Mouse (Mus musculus): Measurements from ENCODE around the gene Heg1. TPM values are rescaled to one million over a fixed set of nuclear protein-coding genes. Genes with fewer than 3 reads are reported as not detected.

Gene Heg1
- polyA plus RNA-seq, 1 experiment from 2014 or later, result 4.7 TPM

- H3K9me3 ChIP-seq (ENCODE audit: low read length), result no peaks in the 10 kb centered on the region
- H3K36me3 ChIP-seq (replicated peaks; ENCODE audit: insufficient read depth, low read length), result no peaks in the 10 kb centered on the region
- no peak for ATAC-seq
- H3K27me3 ChIP-seq (ENCODE audit: insufficient read depth, low read length), result no peaks in the 10 kb centered on the region
- no peak for DNase-seq
- no peak for TF ChIP-seq CTCF (IDR thresholded peaks at IDR 0.05; ENCODE audit: low read depth)
- no peak overlapping the region for H3K9ac ChIP-seq (replicated peaks)
- H3K4me3 ChIP-seq (ENCODE audit: low read depth, low read length), result no peak overlapping the region
- no peak overlapping the region for H3K27ac ChIP-seq (ENCODE audit: low read depth)
- no peaks in the 10 kb centered on the region for H3K4me1 ChIP-seq (ENCODE audit: insufficient read depth)
- no peak overlapping the region for H3K4me2 ChIP-seq (ENCODE audit: low read depth, low read length)
- WGBS (ENCODE audit: insufficient replicate concordance), result 90% methylated on average over 3 of the region's 3 CpGs
Measured at GRCm38 (mm10) chr16:33658121-33658520, 26.0 kb upstream of the Heg1 start.

GRCm38 (mm10) chr16:33659521-33659920, 24.6 kb upstream of the Heg1 start:
- 87% methylated on average over 5 of the region's 5 CpGs for WGBS (ENCODE audit: insufficient replicate concordance)
- no peak for ATAC-seq

GRCm38 (mm10) chr16:33660125-33660524, 24.0 kb upstream of the Heg1 start:
- no peaks in the 10 kb centered on the region for H3K27me3 ChIP-seq (ENCODE audit: insufficient read depth, low read length)
- no peak overlapping the region for H3K9ac ChIP-seq (replicated peaks)
- no peak for DNase-seq
- H3K36me3 ChIP-seq (replicated peaks; ENCODE audit: insufficient read depth, low read length), result no peaks in the 10 kb centered on the region
- TF ChIP-seq CTCF (IDR thresholded peaks at IDR 0.05; ENCODE audit: low read depth) (no peak), EP300 (IDR thresholded peaks at IDR 0.05; ENCODE audit: low read depth) (no peak)
- H3K9me3 ChIP-seq (ENCODE audit: low read length), result no peaks in the 10 kb centered on the region
- H3K4me2 ChIP-seq (ENCODE audit: low read depth, low read length), result no peak overlapping the region
- H3K4me1 ChIP-seq (ENCODE audit: insufficient read depth), result no peaks in the 10 kb centered on the region
- no peak for ATAC-seq
- no peak overlapping the region for H3K27ac ChIP-seq (ENCODE audit: low read depth)
- 63% methylated on average over 5 of the region's 5 CpGs for WGBS (ENCODE audit: insufficient replicate concordance)
- no peak overlapping the region for H3K4me3 ChIP-seq (ENCODE audit: low read depth, low read length)

More at GRCm38 (mm10) chr16:33659521-33659920, 24.6 kb upstream of the Heg1 start:
- Histone ChIP-seq H3K36me3 (replicated peaks; ENCODE audit: insufficient read depth, low read length) (no peaks in the 10 kb centered on the region), H3K9me3 (ENCODE audit: low read length) (no peaks in the 10 kb centered on the region), H3K9ac (replicated peaks) (no peak overlapping the region), H3K4me3 (ENCODE audit: low read depth, low read length) (no peak overlapping the region), H3K27me3 (ENCODE audit: insufficient read depth, low read length) (no peaks in the 10 kb centered on the region), H3K27ac (ENCODE audit: low read depth) (no peak overlapping the region), H3K4me2 (ENCODE audit: low read depth, low read length) (no peak overlapping the region), H3K4me1 (ENCODE audit: insufficient read depth) (no peaks in the 10 kb centered on the region)
- no peak for DNase-seq
- TF ChIP-seq EP300 (IDR thresholded peaks at IDR 0.05; ENCODE audit: low read depth) (no peak), CTCF (IDR thresholded peaks at IDR 0.05; ENCODE audit: low read depth) (no peak)

GRCm38 (mm10) chr16:33662841-33663240, 21.3 kb upstream of the Heg1 start:
- H3K27me3 ChIP-seq (ENCODE audit: insufficient read depth, low read length), result no peaks in the 10 kb centered on the region
- DNase-seq (no peak), ATAC-seq (no peak)
- WGBS (ENCODE audit: insufficient replicate concordance), result 85% methylated on average over 10 of the region's 10 CpGs
- TF ChIP-seq CTCF (IDR thresholded peaks at IDR 0.05; ENCODE audit: low read depth) (no peak), EP300 (IDR thresholded peaks at IDR 0.05; ENCODE audit: low read depth) (no peak)
- no peaks in the 10 kb centered on the region for H3K4me1 ChIP-seq (ENCODE audit: insufficient read depth)
- H3K4me2 ChIP-seq (ENCODE audit: low read depth, low read length), result no peak overlapping the region
- no peaks in the 10 kb centered on the region for H3K36me3 ChIP-seq (replicated peaks; ENCODE audit: insufficient read depth, low read length)
- no peak overlapping the region for H3K27ac ChIP-seq (ENCODE audit: low read depth)
- no peaks in the 10 kb centered on the region for H3K9me3 ChIP-seq (ENCODE audit: low read length)
- no peak overlapping the region for H3K4me3 ChIP-seq (ENCODE audit: low read depth, low read length)
- no peak overlapping the region for H3K9ac ChIP-seq (replicated peaks)

- TF ChIP-seq EP300 (IDR thresholded peaks at IDR 0.05; ENCODE audit: low read depth), result no peak
- TF ChIP-seq CTCF (IDR thresholded peaks at IDR 0.05; ENCODE audit: low read depth), result no peak
- Histone ChIP-seq H3K4me3 (ENCODE audit: low read depth, low read length) (no peak overlapping the region), H3K36me3 (replicated peaks; ENCODE audit: insufficient read depth, low read length) (no peaks in the 10 kb centered on the region), H3K4me1 (ENCODE audit: insufficient read depth) (no peaks in the 10 kb centered on the region), H3K9ac (replicated peaks) (no peak overlapping the region), H3K27ac (ENCODE audit: low read depth) (no peak overlapping the region), H3K4me2 (ENCODE audit: low read depth, low read length) (no peak overlapping the region), H3K9me3 (ENCODE audit: low read length) (no peaks in the 10 kb centered on the region), H3K27me3 (ENCODE audit: insufficient read depth, low read length) (no peaks in the 10 kb centered on the region)
- ATAC-seq (no peak), DNase-seq (no peak)
- 80% methylated on average over 6 of the region's 6 CpGs for WGBS (ENCODE audit: insufficient replicate concordance)
Measured at GRCm38 (mm10) chr16:33666226-33666625, 17.9 kb upstream of the Heg1 start.

GRCm38 (mm10) chr16:33666985-33667538, 17.1 kb upstream of the Heg1 start:
- DNase-seq (no peak), ATAC-seq (no peak)
- Histone ChIP-seq H3K36me3 (replicated peaks; ENCODE audit: insufficient read depth, low read length) (no peaks in the 10 kb centered on the region), H3K9me3 (ENCODE audit: low read length) (no peaks in the 10 kb centered on the region), H3K9ac (replicated peaks) (no peak overlapping the region), H3K27ac (ENCODE audit: low read depth) (no peak overlapping the region), H3K4me1 (ENCODE audit: insufficient read depth) (no peaks in the 10 kb centered on the region), H3K4me2 (ENCODE audit: low read depth, low read length) (no peak overlapping the region), H3K4me3 (ENCODE audit: low read depth, low read length) (no peak overlapping the region), H3K27me3 (ENCODE audit: insufficient read depth, low read length) (no peaks in the 10 kb centered on the region)
- 78% methylated on average over 4 of the region's 4 CpGs for WGBS (ENCODE audit: insufficient replicate concordance)
- TF ChIP-seq CTCF (IDR thresholded peaks at IDR 0.05; ENCODE audit: low read depth), result no peak
- TF ChIP-seq EP300 (IDR thresholded peaks at IDR 0.05; ENCODE audit: low read depth), result no peak

GRCm38 (mm10) chr16:33668448-33668847, 15.7 kb upstream of the Heg1 start:
- 54% methylated on average over 2 of the region's 2 CpGs for WGBS (ENCODE audit: insufficient replicate concordance)
- ATAC-seq, result no peak

More at GRCm38 (mm10) chr16:33668448-33668847, 15.7 kb upstream of the Heg1 start:
- no peak overlapping the region for H3K4me3 ChIP-seq (ENCODE audit: low read depth, low read length)
- DNase-seq, result no peak
- H3K9me3 ChIP-seq (ENCODE audit: low read length), result no peaks in the 10 kb centered on the region
- no peaks in the 10 kb centered on the region for H3K36me3 ChIP-seq (replicated peaks; ENCODE audit: insufficient read depth, low read length)
- H3K4me1 ChIP-seq (ENCODE audit: insufficient read depth), result no peaks in the 10 kb centered on the region
- TF ChIP-seq CTCF (IDR thresholded peaks at IDR 0.05; ENCODE audit: low read depth), result no peak
- TF ChIP-seq EP300 (IDR thresholded peaks at IDR 0.05; ENCODE audit: low read depth), result no peak
- H3K9ac ChIP-seq (replicated peaks), result no peak overlapping the region
- no peaks in the 10 kb centered on the region for H3K27me3 ChIP-seq (ENCODE audit: insufficient read depth, low read length)
- no peak overlapping the region for H3K27ac ChIP-seq (ENCODE audit: low read depth)
- H3K4me2 ChIP-seq (ENCODE audit: low read depth, low read length), result no peak overlapping the region

Data from liver, postnatal 0 days (tissue).